Mouse (Mus musculus): Measurements from ENCODE around the gene Prkce.

Gene Prkce

GRCm38 (mm10) chr17:86573596-86574248 is 406.1 kb downstream of the Prkce start:
- DNase-seq (ENCODE audit: low read depth) = no peak

GRCm38 (mm10) chr17:86580724-86581123 is 413.1 kb downstream of the Prkce start:
- no peak for DNase-seq (ENCODE audit: low read depth)

- no peak for DNase-seq (ENCODE audit: low read depth)
Observed at GRCm38 (mm10) chr17:86582341-86582740, 414.8 kb downstream of the Prkce start.

GRCm38 (mm10) chr17:86586441-86586840 is 418.9 kb downstream of the Prkce start:
- DNase-seq (ENCODE audit: low read depth) = no peak

GRCm38 (mm10) chr17:86588704-86589449 is 421.3 kb downstream of the Prkce start:
- no peak for DNase-seq (ENCODE audit: low read depth)

GRCm38 (mm10) chr17:86589681-86590080 is 422.1 kb downstream of the Prkce start:
- DNase-seq (ENCODE audit: low read depth) = no peak

GRCm38 (mm10) chr17:86591241-86591640 is 423.7 kb downstream of the Prkce start:
- DNase-seq (ENCODE audit: low read depth) = no peak

GRCm38 (mm10) chr17:86592991-86593586 is 425.5 kb downstream of the Prkce start:
- DNase-seq (ENCODE audit: low read depth) = no peak

- DNase-seq (ENCODE audit: low read depth) = no peak
Observed at GRCm38 (mm10) chr17:86595526-86595925, 427.9 kb downstream of the Prkce start.

- no peak for DNase-seq (ENCODE audit: low read depth)
Observed at GRCm38 (mm10) chr17:86601116-86601515, 433.5 kb downstream of the Prkce start.

- no peak for DNase-seq (ENCODE audit: low read depth)
Observed at GRCm38 (mm10) chr17:86601901-86602300, 434.3 kb downstream of the Prkce start.

- DNase-seq (ENCODE audit: low read depth) = no peak
Observed at GRCm38 (mm10) chr17:86603848-86604444, 436.4 kb downstream of the Prkce start.

- no peak for DNase-seq (ENCODE audit: low read depth)
Observed at GRCm38 (mm10) chr17:86607981-86608380, 440.4 kb downstream of the Prkce start.

- peak; percentile 17 for DNase-seq (ENCODE audit: low read depth)
Observed at GRCm38 (mm10) chr17:86610271-86610969, 442.8 kb downstream of the Prkce start.

GRCm38 (mm10) chr17:86611772-86612171 is 444.2 kb downstream of the Prkce start:
- no peak for DNase-seq (ENCODE audit: low read depth)

GRCm38 (mm10) chr17:86615592-86616291 is 448.2 kb downstream of the Prkce start:
- no peak for DNase-seq (ENCODE audit: low read depth)

- DNase-seq (ENCODE audit: low read depth) = no peak
Observed at GRCm38 (mm10) chr17:86617570-86618237, 450.1 kb downstream of the Prkce start.

GRCm38 (mm10) chr17:86618431-86618861 is 450.9 kb downstream of the Prkce start:
- DNase-seq (ENCODE audit: low read depth) = no peak

GRCm38 (mm10) chr17:86622862-86623261 is 455.3 kb downstream of the Prkce start:
- no peak for DNase-seq (ENCODE audit: low read depth)

- DNase-seq (ENCODE audit: low read depth) = no peak
Observed at GRCm38 (mm10) chr17:86626523-86626922, 458.9 kb downstream of the Prkce start.

- DNase-seq (ENCODE audit: low read depth) = no peak
Observed at GRCm38 (mm10) chr17:86633131-86633530, 465.5 kb downstream of the Prkce start.
